Mouse (Mus musculus): ENCODE results near the gene Tmtc4. TPM values are rescaled to one million over a fixed set of nuclear protein-coding genes. Genes with fewer than 3 reads are reported as not detected.

Tmtc4 gene
- polyA plus RNA-seq, 1 experiment from 2014 or later: 28.5 TPM

DNA sequence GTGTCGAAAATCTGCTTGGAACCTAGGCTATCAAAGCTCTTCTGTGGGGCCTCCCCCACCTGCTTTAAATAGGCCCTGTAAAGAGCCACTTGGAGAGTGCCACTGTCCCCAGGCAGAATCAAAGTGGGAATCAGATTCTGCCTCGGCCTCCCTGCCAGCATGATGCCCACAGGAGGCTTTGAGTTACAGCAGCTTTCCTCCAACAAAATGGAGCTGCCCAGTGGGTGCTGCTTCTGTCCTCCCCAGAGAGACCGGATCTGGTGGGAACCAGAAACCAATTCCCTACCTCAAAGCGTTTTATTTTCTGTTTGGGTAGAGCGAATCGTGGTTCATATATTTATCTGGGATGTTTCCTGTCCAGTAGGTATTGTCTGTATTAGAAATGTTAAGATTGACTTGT, 108.2 kb downstream of the Tmtc4 start:
- H3K27me3 ChIP-seq (ENCODE audit: insufficient read depth, poor library complexity, severe bottlenecking): no peaks in the 10 kb centered on the region; the same call in 1 of the 2 replicates
- no peaks in the 10 kb centered on the region for H3K36me3 ChIP-seq
- DNase-seq (ENCODE audit: low spot score): no peak
- 40% methylated on average over 6 of the region's 6 CpGs for WGBS
- H3K4me3 ChIP-seq: no peak overlapping the region
- H3K4me1 ChIP-seq (replicated peaks): peaks cover 33% of the 10 kb centered on the region
- H3K27ac ChIP-seq: peak overlapping the region; percentile 69
- no peaks in the 10 kb centered on the region for H3K9me3 ChIP-seq

DNA sequence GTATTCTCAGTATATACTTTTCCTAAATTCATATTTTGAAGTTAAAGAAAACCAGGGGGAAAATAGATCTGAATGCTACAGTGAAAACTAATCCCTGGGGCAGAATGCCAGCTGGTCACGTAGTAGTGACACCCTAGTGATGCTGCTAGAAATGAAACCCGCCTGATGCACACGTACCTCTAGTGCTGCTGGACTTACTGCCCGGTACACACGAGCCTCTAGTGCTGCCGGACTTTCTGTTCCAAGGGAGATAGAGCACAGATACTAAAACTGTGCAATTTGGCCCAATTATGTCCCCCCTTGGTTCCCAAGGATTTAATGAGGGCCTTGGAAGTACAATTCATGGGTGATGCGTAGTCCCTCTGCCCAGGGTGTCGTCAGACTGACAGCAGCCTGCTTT, 108.8 kb downstream of the Tmtc4 start:
- Histone ChIP-seq H3K27me3 (ENCODE audit: insufficient read depth, poor library complexity, severe bottlenecking) (no peaks in the 10 kb centered on the region; the same call in 1 of the 2 replicates), H3K4me3 (no peak overlapping the region), H3K9me3 (no peaks in the 10 kb centered on the region), H3K4me1 (replicated peaks) (peaks cover 30% of the 10 kb centered on the region), H3K27ac (peak overlapping the region; percentile 69; the same call in 1 of the 2 replicates), H3K36me3 (no peaks in the 10 kb centered on the region)
- WGBS: 72% methylated on average over 8 of the region's 8 CpGs
- no peak for DNase-seq (ENCODE audit: low spot score)

DNA sequence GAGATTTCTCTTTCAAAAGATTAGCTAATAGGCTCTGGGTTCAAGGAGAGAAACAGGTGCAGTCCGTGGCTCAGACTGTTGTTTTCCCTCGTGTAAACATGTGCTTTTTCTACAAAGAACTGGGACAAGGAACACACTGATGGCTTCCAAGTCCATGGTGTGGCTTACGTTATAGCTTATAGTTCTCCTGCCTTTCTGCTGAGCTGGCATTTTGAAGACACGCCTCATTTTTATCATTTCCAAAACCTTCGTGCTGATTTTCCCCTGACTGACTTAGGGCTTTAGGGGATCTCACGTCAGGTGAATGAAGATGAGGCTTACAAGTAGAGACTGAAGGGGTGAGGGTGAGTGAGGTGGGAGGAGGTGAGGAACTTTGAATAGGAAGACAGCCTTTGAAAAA, 111.2 kb downstream of the Tmtc4 start:
- no peaks in the 10 kb centered on the region; the same call in 1 of the 2 replicates for H3K27me3 ChIP-seq (ENCODE audit: insufficient read depth, poor library complexity, severe bottlenecking)
- no peak for DNase-seq (ENCODE audit: low spot score)
- WGBS: 88% methylated on average over 6 of the region's 6 CpGs
- no peaks in the 10 kb centered on the region for H3K9me3 ChIP-seq
- H3K4me1 ChIP-seq (replicated peaks): peaks cover 30% of the 10 kb centered on the region
- H3K27ac ChIP-seq: no peak overlapping the region
- no peak overlapping the region for H3K4me3 ChIP-seq
- no peaks in the 10 kb centered on the region for H3K36me3 ChIP-seq

DNA sequence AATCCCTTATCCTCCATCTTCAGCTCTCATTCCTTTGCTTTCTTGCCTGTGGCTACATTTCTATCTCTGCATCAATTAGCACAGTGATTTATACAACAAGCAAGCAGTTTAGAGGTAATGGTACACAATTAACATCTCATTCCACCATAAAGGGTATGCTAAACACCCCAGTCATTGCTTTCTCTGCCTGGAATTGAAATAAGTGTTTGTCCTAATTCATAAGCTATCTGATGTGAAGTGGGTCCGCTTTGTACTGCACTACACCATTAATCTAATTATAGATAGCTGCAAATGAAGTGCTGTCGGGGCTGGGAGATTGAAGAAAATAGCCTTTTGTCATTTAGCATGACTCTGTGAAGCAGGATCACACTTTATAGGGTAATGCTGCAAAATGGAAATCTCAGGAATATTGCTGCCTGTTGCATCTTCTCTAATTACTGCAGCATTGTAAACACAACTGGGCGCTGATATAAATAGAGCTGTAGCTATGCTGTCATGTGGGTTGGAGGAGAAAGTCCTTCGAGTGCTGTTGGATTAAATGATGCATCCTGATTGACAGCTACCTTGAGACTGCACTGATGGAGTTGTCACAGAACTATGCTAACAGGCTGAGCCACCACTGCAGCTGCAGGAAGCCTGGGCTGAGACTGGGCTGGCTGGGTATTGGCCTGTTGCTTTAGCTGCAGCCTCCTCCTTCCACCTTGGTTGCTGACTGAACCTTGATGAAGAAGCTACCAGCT, 111.8 kb downstream of the Tmtc4 start:
- no peak overlapping the region for H3K4me3 ChIP-seq
- no peak overlapping the region for H3K27ac ChIP-seq
- WGBS: 64% methylated on average over 4 of the region's 4 CpGs
- H3K27me3 ChIP-seq (ENCODE audit: insufficient read depth, poor library complexity, severe bottlenecking): no peaks in the 10 kb centered on the region; the same call in 1 of the 2 replicates
- H3K9me3 ChIP-seq: no peaks in the 10 kb centered on the region
- peaks cover 30% of the 10 kb centered on the region for H3K4me1 ChIP-seq (replicated peaks)
- no peaks in the 10 kb centered on the region for H3K36me3 ChIP-seq
- no peak for DNase-seq (ENCODE audit: low spot score)

DNA sequence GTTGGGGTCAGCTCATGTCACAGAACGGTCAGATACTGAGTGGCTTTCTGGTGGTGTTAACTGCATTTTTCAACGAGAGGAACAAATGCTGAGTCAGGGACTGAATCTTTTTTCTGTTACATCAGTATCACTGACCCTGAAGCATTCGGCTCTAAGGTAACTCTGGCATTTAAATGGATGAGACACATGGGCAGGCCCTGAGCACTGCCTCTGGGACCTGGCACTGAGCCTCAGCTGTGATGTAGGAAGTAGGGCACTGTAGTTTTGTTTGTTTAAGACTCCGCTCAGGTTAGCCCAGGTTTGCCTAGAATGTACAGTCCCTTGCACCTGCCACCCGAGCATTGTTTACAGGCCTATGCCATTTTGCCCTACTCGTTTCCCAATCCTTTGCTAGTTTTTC, 114.0 kb downstream of the Tmtc4 start:
- no peaks in the 10 kb centered on the region for H3K27me3 ChIP-seq (ENCODE audit: insufficient read depth, poor library complexity, severe bottlenecking)
- no peaks in the 10 kb centered on the region for H3K9me3 ChIP-seq
- H3K27ac ChIP-seq: no peak overlapping the region
- H3K36me3 ChIP-seq: no peaks in the 10 kb centered on the region
- no peak overlapping the region for H3K4me3 ChIP-seq
- DNase-seq (ENCODE audit: low spot score): no peak
- WGBS: 79% methylated on average over 6 of the region's 6 CpGs
- peaks cover 15% of the 10 kb centered on the region for H3K4me1 ChIP-seq (replicated peaks)

Other genes with a start within 250 kb of the Tmtc4 start
- 4.3 and 5.8 TPM in 2 replicates for gene Ggact, start 70.3 kb downstream of the Tmtc4 start, polyA plus RNA-seq (2016; fragmentation: Nextera tagmentation; extraction: Ambion mirVana)